Mouse (Mus musculus) T-cell, adult 2 months (primary cell): ENCODE results near the gene Pip4k2b.

Experiments used
- DNase-seq: peaks from one replicate; pipeline ENCODE4 v3.0.0; 2022; ENCODE audit warnings: low spot score

Gene Pip4k2b

GRCm38 (mm10) chr11:97666794-97667193 lies 77.7 kb downstream of the Pip4k2b start:
- DNase-seq, result no peak

GRCm38 (mm10) chr11:97666221-97666620 lies 78.3 kb downstream of the Pip4k2b start:
- no peak for DNase-seq

DNA sequence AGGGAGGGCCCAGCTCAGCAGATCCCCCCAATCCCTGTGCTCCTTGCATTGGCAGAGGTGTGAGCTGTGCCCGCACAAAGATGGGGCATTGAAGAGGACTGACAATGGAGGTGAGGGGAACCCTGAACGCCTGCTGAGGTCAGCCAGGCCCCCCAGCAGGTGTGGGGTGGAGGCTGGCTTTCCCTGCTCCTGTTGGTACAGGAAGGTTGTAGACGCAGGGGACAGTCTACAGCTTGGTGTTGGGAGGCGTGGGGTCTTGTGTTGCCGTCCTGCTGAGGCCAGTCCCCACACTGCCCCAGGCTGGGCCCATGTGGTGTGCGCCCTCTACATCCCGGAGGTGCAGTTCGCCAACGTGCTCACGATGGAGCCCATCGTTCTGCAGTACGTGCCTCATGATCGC lies 79.1 kb downstream of the Pip4k2b start:
- DNase-seq, result no peak
